Mouse (Mus musculus) cortical plate, adult 2 months (tissue): ENCODE measurements at regions not wholly inside any gene's neighbourhood (a gene's known extent, or its start where the extent isn't known, plus 50 kb on each side); places are given as distances from the start of the nearest gene placed in this dataset.

Experiments
- CTCF ChIP-seq: fragments of 200-500 bp; IDR thresholded peaks from 2 replicates; pipeline ENCODE4 v1.5.1; 2011; ENCODE audit warnings: mild to moderate bottlenecking, control low read depth, low read length; ENCODE audit not compliant: insufficient read depth; ENCODE audit errors: extremely low read depth
- POLR2A ChIP-seq: fragments of 200-500 bp; IDR thresholded peaks from 2 replicates; pipeline ENCODE4 v1.6.1; 2011; ENCODE audit warnings: mild to moderate bottlenecking, low read length, control low read depth; ENCODE audit not compliant: insufficient read depth; ENCODE audit errors: extremely low read depth

GRCm38 (mm10) chr16:93042491-93042890, 216.5 kb upstream of the Runx1 start:
- no peak for TF ChIP-seq CTCF
- no peak for TF ChIP-seq POLR2A
